Mouse (Mus musculus) brain, embryonic 18.5 days (tissue): ENCODE results near the gene Stx3.

ENCODE experiments used
- DNase-seq: peaks from one replicate; pipeline ENCODE4 v3.0.0-alpha.2; 2012; ENCODE audit warnings: low read depth, low spot score

The Stx3 gene

DNA sequence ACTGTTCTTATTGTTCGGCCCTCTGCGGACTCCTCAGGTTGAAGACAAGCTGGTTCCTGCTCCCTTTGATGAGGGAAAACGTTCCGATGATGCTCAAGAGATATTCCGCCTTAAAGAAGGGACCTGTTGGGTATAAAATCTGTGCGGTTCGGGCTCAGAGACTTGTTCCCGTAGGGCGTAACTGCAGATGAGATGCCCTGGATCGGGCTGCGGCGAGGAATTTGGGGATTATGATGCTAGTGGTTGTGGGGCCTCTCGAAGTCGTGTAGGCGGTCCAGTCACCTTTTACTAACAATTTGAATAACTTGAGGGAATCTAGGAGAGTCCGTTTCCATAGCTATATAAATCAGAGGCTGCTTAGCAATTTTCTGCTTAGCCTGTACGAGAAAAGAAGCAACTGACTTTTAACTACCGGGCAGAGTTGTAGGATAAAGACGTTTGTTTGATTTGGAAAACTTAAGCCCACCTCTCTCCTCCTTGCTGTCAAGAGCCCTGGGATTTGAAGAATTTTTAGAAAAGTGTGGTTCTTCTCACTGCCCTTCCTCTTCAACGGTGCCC lies at the start of gene Stx3:
Gene Stx3, minus strand, starts transcription at position 261 of the 558 bp plus-strand sequence.
- DNase-seq = no peak

DNA sequence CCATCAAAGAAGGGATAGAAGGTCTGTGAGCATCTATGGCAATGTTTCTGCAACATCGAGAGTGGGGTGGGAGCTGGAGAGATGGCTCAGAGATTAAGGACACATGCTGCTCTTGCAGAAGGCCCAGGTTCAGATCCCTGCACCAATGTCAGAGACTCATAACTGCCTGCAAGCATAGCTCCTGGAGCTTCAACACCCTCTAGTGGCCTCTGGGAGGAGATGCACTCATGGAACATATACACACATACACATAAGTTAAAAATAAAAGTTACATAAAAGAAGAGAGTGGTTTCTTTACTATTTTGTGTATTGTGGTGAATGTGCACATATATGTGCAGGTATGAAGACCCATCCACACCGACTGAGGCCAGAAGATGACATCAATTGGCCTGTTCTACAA lies 48.6 kb upstream of the Stx3 start:
- DNase-seq = no peak

DNA sequence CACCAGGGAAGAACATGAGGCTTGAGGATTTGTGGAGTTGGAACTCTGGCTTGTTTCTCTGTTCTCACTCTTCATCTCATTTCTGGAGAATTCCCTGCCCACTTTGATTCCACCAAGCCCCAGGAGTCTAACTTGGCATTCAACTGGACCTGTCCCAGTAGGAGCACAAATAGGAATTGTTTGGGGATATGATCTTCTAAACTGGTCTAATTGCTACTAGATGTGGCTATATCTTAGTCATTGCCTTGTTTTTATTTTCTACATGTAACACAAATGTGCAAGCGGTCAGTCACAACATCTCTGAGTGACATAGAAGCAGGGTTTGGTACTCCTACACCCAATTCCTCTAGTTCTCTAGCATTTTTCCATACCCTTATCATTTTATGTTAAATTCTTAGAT lies 41.8 kb upstream of the Stx3 start, which contains the start of gene Olfr1418:
Gene Olfr1418, minus strand, starts transcription at position 101 of the 400 bp plus-strand sequence.
- DNase-seq = no peak

DNA sequence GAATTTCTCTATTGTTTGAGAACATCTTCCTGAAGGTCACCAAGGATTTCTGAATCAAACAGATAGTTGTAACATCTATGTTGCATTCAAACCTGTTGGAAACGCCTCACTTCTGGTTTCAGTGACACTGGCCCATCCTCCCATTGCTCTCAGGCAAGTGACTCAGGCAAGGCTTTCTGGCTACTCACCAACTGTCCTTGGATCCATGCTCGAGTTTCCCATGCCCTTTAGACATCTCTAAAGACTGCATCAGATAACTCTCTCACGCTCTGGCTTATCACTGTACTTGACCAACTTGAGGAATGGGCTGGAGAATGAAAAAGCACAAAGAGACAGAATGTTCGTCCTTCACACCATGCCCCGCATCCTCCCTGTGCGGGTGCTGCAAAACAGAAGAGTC lies 37.3 kb upstream of the Stx3 start:
- DNase-seq = no peak

DNA sequence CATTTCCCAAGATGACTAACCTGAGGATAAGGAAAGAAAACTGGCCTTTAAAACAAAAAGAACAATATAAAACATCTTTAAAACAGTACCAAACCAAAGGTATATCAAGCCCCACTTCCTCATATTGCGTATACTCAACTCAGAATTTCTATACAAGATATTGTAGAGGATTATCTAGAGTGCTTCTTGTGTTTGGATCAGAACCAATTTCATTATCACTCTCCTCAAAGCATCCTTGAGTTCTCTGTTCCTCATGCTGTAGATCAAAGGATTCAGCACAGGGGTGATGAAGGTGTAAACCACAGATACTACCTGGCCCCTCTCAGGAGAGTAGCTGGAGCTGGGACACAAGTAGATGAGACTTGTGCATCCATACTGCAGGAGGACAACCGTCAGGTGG lies 35.6 kb upstream of the Stx3 start:
- no peak for DNase-seq

DNA sequence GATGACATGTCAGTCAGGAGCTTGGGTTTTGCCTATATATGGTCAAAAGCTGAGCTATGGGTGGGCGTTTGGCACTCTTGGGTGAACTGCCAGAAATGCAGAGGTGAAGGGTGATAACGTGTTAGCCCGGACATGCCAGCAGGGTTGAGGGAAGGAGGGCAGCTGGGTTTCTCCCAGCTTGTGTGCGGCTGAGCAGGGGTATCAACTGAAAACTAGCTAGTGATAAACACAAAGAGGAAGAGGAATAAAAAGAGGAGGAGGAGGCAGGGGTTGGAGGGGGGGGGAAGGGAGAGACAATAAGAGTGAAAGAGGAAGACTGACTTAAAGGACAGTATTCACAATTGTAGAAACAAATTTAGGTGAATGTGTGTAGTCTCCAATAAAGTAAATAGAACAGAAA lies 33.4 kb upstream of the Stx3 start:
- no peak for DNase-seq

DNA sequence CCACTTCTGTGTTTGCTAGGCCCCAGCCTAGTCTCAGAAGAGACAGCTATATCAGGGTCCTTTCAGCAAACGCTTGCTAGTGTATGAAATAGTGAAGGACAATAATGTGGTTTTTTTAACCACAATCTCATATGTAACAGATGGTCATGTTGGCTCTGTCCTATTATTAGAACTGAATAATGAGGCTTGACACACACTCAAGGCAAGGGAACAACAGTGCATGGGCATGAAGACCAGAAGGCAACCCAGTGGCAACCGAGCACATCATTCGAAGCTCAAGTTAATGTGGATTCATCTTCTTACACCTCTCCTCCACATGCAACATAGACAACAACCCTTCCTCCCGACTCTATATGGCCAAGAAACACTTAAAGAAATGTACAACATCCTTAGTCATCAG lies 27.1 kb upstream of the Stx3 start:
- DNase-seq = no peak

DNA sequence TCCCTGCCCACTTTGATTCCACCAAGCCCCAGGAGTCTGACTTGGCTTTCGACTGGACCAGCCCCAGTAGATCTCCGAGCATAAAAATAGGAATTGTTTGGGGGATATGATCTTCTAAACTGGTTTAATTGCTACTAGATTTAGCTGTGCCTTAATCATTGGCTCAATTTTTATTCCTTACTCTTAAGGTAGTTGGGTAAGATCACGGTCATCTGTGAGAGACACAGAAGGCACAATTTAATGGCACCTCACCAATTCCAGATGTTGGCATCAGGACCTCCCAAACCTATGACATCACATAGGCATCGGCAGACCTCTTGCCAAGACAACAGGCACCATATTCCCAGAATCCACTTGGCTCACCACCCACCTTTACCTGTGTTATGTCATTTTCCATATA lies 19.9 kb upstream of the Stx3 start, which contains the start of gene Olfr1417:
Gene Olfr1417, minus strand, starts transcription at position 101 of the 400 bp plus-strand sequence.
- no peak for DNase-seq

DNA sequence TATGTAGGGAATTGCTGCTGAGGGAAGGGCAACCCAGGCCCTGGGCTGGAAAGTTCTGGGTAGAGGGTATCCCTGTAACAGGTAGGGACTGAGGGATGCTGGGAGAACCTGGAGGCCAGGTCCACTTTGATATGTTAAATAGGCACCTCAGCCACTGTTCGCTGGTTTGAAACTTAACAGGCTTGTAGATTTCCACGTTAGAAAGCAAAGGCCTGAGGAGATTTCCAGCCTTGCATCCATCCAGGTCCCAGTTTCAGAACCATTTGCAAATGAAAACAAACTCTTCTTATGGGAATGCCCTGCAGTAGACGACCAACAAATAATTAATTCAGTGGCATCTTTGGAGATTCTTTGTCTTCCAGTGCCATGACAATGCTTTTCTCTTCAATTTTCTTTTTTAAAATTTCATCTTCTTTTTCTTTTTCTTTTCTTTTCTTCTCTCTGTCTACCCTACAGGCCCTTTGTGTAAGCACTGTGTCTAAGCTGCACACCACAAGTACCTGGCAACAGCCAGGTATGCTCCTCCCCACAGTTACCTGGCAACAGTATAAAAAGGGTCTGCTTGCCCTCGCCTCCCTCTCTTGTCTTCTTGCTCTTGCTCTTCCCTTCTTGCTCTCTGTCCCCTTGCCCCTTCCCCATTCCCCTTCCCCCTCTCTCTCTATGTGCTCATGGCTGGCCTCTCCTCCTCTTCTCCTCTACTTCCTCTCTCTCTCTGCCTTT lies 4.3 kb upstream of the Stx3 start:
- DNase-seq = no peak

DNA sequence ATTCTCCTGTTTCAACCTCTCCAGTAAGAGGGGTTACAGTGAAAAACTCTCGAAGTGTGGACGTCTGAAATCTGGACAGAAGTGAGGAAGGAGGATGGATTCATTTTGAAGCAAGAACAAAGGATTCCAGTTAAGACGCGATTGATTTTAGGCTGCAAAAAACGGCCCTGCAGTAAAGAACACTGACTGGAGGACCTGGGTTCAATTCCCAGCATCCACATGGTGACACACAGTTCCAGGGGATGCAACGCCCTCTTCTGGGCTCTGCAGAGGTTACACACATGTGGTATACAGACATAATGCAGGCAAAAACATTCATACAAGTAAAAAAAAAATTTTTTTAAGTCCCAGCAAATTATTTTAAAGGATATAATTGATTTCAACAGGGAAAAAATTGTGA lies 1.0 kb upstream of the Stx3 start:
- no peak for DNase-seq

DNA sequence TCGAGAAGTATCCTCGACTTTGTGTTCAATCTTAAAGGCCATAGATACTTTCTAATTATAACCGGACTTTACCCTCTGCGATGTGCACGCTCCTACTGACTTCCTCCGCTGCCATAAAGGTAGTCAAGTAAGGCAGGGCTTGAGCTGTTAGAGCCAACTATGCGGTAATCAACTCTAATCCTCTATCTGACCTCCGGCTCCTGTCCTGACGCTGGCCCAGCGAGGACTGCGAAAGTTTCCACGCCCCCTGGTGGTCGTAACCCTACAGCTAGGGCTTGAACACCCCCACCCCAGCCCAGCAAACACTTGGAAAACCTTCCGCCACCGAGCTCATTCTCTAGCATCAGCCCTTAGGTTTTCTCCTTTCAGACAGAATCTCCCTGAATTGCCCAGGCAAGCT lies 597 bp upstream of the Stx3 start:
- DNase-seq = no peak

DNA sequence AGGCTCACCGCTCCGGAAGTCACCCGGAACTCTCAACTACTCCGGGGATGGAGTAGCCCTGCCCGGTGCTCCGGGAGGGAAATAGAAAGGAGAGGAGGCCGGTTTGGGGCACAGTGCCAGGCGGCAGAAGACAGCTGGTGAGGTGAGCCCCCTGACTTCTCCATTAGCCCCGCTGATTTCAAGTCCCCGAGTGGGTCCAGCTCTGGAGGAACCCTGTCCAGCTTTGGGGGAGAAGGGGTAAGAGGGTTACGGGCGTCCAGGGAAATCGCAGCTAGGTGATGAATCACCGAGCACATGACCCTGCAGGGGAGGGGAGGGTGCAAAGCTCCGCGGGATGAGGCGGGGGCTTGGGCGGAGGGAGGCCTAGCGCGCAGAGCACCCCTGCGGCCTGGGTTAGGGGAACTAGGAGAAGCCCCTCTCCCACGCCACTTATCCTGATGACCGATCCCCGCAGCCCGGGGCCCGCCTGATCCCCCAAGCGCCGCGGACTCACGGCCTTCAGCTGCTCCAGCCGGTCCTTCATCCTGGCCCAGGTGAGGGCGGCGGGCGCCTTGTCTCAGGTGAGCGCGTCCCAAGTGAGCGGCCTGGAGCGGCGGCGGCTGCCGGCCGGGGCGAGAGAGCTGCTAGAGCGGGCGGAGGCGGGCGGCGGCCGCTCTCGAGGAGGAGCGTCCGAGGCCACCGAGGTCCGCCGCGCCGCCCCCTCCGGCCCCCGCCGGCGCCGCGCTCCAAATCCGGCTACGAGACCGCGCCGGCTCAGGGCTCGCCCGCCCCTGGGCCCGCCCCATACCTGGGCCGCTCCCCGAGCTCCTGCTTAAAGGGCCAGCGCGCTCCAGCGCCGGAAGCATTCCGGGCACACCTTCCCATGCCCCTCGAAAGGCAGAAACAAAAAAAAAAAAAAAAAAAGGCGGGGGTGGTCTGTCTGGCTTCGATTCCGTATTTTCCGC lies 732 bp downstream of the Stx3 start:
- DNase-seq = no peak

DNA sequence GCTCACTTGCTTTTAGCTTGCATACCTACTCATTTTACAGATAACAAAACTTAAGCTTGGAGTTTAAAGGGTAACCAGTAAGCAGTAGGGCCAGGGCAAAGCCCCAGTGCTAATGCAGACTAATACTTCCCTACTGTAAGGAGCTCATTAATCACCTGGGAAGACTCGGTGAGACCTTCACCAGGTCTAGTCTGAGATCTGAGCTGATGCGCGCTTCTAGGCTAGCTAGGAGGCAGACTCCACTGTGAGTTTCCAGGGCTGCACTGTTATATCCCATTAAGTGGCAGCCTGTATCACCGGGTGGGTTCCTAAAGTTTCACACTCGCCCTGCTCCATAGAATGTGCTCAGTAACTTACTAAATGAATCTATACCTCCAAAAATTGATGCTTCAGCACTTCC lies 1.6 kb downstream of the Stx3 start:
- DNase-seq = no peak

DNA sequence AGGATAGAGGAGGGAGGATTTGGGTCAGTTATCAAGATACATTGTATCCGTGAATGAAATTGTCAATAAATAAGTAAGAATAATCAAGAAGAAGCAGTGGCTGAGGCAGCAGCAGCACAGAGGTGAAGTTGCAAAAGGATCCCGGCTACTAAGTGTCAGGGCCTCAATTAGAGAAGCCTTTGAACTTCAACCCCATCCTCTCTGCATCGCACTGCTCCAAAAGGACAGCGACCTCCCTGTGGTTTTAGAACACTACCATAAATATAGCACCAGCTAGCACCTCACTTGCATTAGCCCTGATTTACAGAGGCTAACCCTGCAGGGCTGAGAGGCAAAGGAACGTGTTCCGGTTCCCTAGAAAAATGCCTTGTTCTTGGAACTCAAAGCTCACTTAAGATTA lies 2.5 kb downstream of the Stx3 start:
- DNase-seq = no peak

DNA sequence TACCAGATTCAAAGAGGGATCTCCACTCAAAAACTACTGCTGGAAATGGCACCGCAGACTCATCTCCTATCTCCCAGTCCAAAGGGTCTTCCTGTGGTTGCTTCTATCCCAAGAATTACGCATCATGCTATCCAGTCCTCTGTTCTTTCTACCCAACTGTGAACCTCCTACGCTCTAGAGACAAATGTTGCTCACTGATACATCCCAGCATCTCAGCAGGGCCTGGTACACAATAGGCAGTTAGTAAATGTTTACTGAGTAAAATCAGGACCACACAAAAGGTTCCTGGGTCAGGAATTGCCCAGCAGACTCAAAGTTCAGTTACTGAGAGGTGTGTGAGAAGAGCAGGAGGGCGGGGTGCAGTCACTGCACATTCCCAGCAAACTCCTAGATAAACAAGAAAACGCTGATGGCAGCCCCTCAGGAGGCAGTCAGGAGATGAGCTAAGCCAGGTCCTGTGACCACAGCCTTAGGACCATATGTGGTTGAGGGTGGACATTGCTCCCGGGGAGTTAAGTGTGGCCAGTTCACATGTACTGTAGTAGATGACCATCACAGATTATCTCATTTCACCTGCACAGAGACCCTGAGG lies 4.4 kb downstream of the Stx3 start:
- no peak for DNase-seq

DNA sequence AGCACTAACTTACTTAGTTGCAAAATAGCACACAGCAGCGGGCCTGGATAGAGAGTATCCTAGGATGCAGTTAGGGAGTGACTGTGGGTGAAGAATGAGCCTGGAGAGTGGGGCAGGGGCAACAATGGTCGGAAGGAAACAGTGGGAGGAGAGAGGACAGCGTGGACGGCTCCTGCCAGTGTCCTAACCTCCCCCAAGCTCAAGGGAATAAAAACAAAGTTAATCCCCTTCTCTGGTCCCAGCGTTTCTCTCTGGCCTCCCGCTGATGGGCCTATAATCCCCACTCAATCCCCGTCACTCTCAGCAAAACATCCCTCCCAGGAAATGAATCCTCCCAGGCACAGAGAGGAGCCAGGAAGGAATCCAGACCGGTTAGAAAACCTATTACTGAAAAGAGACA lies 5.6 kb downstream of the Stx3 start:
- no peak for DNase-seq

DNA sequence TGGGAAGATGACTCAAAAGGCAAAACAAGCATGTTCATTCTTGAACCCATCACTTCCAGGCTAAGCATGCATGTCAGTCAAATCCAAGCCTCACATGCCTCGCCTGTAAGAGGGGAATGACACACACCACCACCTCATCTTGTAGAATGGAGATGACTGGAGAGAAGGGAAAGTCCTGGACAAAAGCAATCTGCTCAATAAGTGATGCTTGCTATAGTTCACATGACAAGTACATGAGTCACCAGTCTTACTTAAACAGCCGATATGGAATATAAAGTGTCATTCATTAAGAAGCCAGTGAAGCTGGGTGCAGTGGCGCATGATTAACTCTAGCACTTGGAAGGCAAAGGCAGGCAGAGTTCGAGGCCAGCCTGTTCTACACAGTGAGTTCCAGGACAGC lies 6.1 kb downstream of the Stx3 start:
- DNase-seq = no peak

DNA sequence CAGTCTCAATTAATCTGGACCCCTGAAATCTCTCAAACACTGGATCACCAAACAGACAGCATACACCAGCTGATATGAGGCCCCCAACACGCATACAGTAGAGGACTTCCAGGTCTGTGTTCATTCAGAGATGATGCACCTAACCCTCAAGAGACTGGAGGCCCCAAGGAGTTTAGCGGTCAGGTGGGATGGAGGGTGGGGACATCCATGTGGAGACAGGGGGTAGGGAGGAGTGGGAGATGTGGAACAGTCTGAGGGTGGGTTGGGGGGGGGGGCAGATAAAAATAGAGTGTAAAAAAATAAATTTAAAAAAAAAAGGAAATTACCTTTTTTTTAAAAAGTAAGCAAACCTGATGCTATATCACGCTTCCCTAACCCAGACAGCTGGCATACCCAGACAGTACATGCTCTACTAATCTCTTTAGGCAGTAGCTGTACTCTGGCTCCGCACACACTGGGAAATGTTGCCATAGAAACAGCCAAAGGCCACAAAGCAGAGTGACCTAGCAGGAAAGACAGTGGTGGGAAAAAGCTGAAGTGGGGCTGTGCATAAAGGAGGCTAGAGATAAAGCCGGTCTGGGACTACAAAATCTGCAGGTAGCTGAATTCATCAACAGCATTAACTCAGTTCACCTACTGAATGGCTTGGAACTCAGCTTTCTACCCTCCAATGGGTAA lies 7.4 kb downstream of the Stx3 start:
- no peak for DNase-seq

DNA sequence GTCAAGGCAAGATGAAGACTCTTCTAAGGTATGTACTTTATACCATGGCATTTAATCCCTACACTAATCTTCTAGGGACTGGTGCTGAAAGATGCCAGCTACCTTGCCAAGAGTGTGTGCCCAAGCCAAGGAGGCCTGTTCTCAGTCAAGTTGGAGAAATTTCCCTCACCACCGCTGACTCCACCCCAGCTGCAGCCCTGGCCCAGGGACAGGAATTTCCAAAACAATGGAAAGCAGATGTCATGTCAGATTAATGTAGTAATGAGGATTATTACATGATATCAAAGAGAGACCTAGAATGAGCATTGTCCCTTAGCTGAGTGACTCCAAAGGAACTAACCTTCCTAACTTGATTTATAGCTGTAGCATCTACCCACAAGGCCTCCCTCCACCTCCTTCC lies 8.3 kb downstream of the Stx3 start:
- no peak for DNase-seq

DNA sequence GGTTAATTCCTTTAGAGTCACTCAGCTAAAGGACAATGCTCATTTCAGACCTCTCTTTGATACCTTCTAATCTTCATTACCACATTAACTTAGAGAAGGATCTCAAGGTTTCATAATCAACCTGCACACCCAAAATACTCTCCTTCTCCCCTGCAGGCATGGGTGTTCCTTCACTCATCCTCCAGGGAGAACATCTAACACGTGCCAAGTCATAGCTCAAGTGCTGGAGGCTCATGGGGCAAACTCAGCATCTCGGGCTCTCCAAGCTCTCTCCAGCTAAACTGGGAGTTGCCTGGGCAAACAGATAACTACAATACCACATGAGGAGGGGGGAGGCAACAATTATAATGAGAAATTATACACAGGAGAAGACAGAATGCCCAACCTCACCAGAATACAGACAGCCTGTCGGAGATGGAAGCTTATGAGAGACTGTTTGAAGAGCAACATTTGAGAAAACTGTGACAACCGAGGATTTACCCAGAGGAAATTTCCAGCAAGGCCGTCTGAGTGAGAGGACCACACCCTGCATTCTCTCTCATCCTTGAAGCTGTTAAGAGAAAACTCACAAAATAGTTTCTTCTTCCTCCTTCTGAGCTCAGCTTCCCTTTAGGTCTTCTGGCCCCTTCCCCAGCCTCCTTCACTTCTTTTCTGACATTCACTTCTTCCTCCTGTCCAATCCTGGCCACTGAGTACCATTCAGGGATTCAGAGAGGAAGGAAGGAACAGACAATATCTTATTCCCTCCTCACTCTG lies 9.0 kb downstream of the Stx3 start:
- no peak for DNase-seq

DNA sequence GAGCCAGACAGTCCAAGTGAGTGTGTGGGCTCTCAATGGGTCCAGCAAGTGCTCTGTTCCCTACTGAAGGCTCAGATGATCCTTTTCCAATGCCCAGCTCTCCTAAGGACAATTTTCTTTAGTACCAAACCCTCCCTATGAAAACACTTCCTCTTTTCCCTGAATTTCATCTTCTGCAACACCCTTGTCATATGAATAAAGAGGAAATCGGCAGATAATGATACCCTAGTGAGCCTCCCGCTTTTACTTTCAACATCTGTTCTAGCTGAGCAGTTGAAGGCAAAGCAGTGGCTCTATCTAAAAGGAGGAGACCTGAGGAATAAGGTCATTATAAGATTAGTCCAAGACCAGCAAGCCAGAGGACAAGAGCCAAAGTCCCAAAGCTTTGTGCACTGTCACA lies 10.8 kb downstream of the Stx3 start:
- no peak for DNase-seq
